Mouse (Mus musculus) hindbrain, postnatal 0 days (tissue): Measurements from ENCODE around the gene Ccdc30. TPM values are rescaled to one million over a fixed set of nuclear protein-coding genes. Genes with fewer than 3 reads are reported as not detected.

Experiments
- ATAC-seq: fragments of 200-750 bp; cut with Nextera tagmentation; 2 replicates; pipeline ENCODE4 v1.8.0; 2017; ENCODE audit warnings: mild to moderate bottlenecking, moderate TSS enrichment, moderate library complexity
- DNase-seq: peaks from one replicate; pipeline ENCODE4 v3.0.0-alpha.2; 2015; ENCODE audit warnings: low spot score
- H3K27ac ChIP-seq: fragments of 300-500 bp; sonication (generic); 2 replicates; pipeline ENCODE4 v1.5.1; 2014; ENCODE audit warnings: mild to moderate bottlenecking
- H3K27me3 ChIP-seq: fragments of 300-500 bp; sonication (generic); 2 replicates; pipeline ENCODE4 v1.6.1; 2014; ENCODE audit warnings: low read length, mixed read lengths; ENCODE audit not compliant: insufficient read depth
- H3K36me3 ChIP-seq: fragments of 300-500 bp; sonication (generic); 2 replicates; pipeline ENCODE4 v1.6.1; 2014; ENCODE audit warnings: low read length, mixed read lengths; ENCODE audit not compliant: insufficient read depth
- H3K4me1 ChIP-seq: fragments of 300-500 bp; sonication (generic); 2 replicates; pipeline ENCODE4 v1.6.1; 2014; ENCODE audit warnings: antibody characterized with exemption, low read length, mixed read lengths; ENCODE audit not compliant: insufficient read depth
- H3K4me2 ChIP-seq: fragments of 300-500 bp; sonication (generic); 2 replicates; pipeline ENCODE4 v1.6.1; 2014; ENCODE audit warnings: low read depth, mild to moderate bottlenecking, low read length, moderate library complexity, mixed read lengths
- H3K4me3 ChIP-seq: fragments of 300-500 bp; sonication (generic); 2 replicates; pipeline ENCODE4 v1.5.1; 2014; ENCODE audit warnings: low read length
- H3K9ac ChIP-seq: fragments of 300-500 bp; sonication (generic); replicated peaks from 2 replicates; pipeline ENCODE4 v1.6.1; 2014; ENCODE audit warnings: mild to moderate bottlenecking, low read length, moderate library complexity, mixed read lengths
- H3K9me3 ChIP-seq: fragments of 300-500 bp; sonication (generic); 2 replicates; pipeline ENCODE4 v1.6.1; 2016; ENCODE audit warnings: low read length, mixed read lengths
- CTCF ChIP-seq: IDR thresholded peaks from 2 replicates; pipeline ENCODE4 v1.5.1; 2016; ENCODE audit warnings: antibody characterized with exemption, control low read depth, low read depth
- WGBS: fragments of 180-500 bp; shearing (Covaris S2); extraction: QIAGEN DNeasy Blood & Tissue Kit; methylation state at CpG from one replicate; pipeline ENCODE4 v1.1.7; 2014; 5-methylcytosine and 5-hydroxymethylcytosine counted together
- polyA plus RNA-seq: library from polyadenylated mRNA; unstranded; fragments of >200 nt; fragmentation: Nextera tagmentation; extraction: Ambion mirVana; gene quantifications from 2 replicates; pipeline ENCODE4 v1.2.1, GENCODE M21; 2015
- total RNA-seq: library from RNA; depleted of rRNA; stranded (reverse); fragments of >200 nt; gene quantifications from 2 replicates; pipeline ENCODE4 v1.2.3, GENCODE M21; 2014

Ccdc30 gene
- total and polyA plus RNA-seq, 2 experiments from 2014 or later: 13.4 to 23.1 TPM

GRCm38 (mm10) chr4:119437936-119438335 is 22.6 kb upstream of the Ccdc30 start:
- WGBS: 90% methylated on average over 2 of the region's 2 CpGs
- no peaks in the 10 kb centered on the region for H3K27me3 ChIP-seq
- H3K36me3 ChIP-seq: no peaks in the 10 kb centered on the region
- H3K27ac ChIP-seq: no peak overlapping the region
- ATAC-seq: no peak
- H3K4me1 ChIP-seq: no peaks in the 10 kb centered on the region
- no peak overlapping the region for H3K4me3 ChIP-seq
- H3K9me3 ChIP-seq: 0 out of 2 replicates have a peak, but pooled peaks cover 6% of the 10 kb centered on the region
- no peak for TF ChIP-seq CTCF
- no peak for DNase-seq
- no peak overlapping the region for H3K9ac ChIP-seq
- H3K4me2 ChIP-seq: no peak overlapping the region

GRCm38 (mm10) chr4:119430678-119431077 is 15.4 kb upstream of the Ccdc30 start:
- no peaks in the 10 kb centered on the region for H3K27me3 ChIP-seq
- H3K9ac ChIP-seq: no peak overlapping the region
- no peak overlapping the region for H3K4me2 ChIP-seq
- H3K9me3 ChIP-seq: 0 out of 2 replicates have a peak, but pooled peaks cover 2% of the 10 kb centered on the region
- peak; percentile 50 for DNase-seq
- H3K4me3 ChIP-seq: no peak overlapping the region
- H3K4me1 ChIP-seq: no peaks in the 10 kb centered on the region
- no peak overlapping the region for H3K27ac ChIP-seq
- no peaks in the 10 kb centered on the region for H3K36me3 ChIP-seq
- WGBS: 27% methylated on average over 5 of the region's 5 CpGs
- no peak for ATAC-seq
- peak; percentile 65 for TF ChIP-seq CTCF

GRCm38 (mm10) chr4:119427680-119428079 is 12.4 kb upstream of the Ccdc30 start:
- WGBS: 41% methylated on average over 2 of the region's 2 CpGs
- Histone ChIP-seq H3K27me3 (no peaks in the 10 kb centered on the region), H3K9me3 (no peaks in the 10 kb centered on the region), H3K4me3 (no peak overlapping the region), H3K27ac (no peak overlapping the region), H3K9ac (no peak overlapping the region), H3K36me3 (no peaks in the 10 kb centered on the region), H3K4me1 (0 out of 2 replicates have a peak, but pooled peaks cover 7% of the 10 kb centered on the region), H3K4me2 (no peak overlapping the region)
- TF ChIP-seq CTCF: no peak
- ATAC-seq (no peak), DNase-seq (no peak)

GRCm38 (mm10) chr4:119425601-119426000 is 10.3 kb upstream of the Ccdc30 start:
- ATAC-seq (no peak), DNase-seq (no peak)
- Histone ChIP-seq H3K9ac (no peak overlapping the region), H3K4me2 (no peak overlapping the region), H3K27me3 (no peaks in the 10 kb centered on the region), H3K9me3 (no peaks in the 10 kb centered on the region), H3K4me1 (peaks cover 11% of the 10 kb centered on the region; the same call in 1 of the 2 replicates), H3K4me3 (no peak overlapping the region), H3K27ac (no peak overlapping the region), H3K36me3 (no peaks in the 10 kb centered on the region)
- TF ChIP-seq CTCF: no peak
- WGBS: 63% methylated on average over 2 of the region's 2 CpGs

- Histone ChIP-seq H3K4me2 (no peak overlapping the region), H3K9ac (no peak overlapping the region), H3K4me3 (no peak overlapping the region), H3K9me3 (no peaks in the 10 kb centered on the region), H3K27me3 (no peaks in the 10 kb centered on the region), H3K27ac (no peak overlapping the region), H3K36me3 (no peaks in the 10 kb centered on the region), H3K4me1 (peaks cover 11% of the 10 kb centered on the region; the same call in 1 of the 2 replicates)
- 87% methylated on average over 2 of the region's 2 CpGs for WGBS
- no peak for DNase-seq
- no peak for TF ChIP-seq CTCF
- ATAC-seq: no peak
These were observed 9.8 kb upstream of the Ccdc30 start for GRCm38 (mm10) chr4:119425077-119425476.

GRCm38 (mm10) chr4:119422294-119422964 is 7.1 kb upstream of the Ccdc30 start, which contains the start of the genes Ppcs and Zmynd12:
Gene Ppcs (minus strand): TSS chr4:119422420.
Gene Zmynd12 (plus strand): TSS chr4:119422814.
- TF ChIP-seq CTCF: peak; percentile 47
- H3K4me2 ChIP-seq: peak within 1 kb of the TSS; percentile 73
- ATAC-seq: peak; percentile 92

GRCm38 (mm10) chr4:119421921-119422293 is 6.6 kb upstream of the Ccdc30 start:
- Histone ChIP-seq H3K4me1 (peaks cover 11% of the 10 kb centered on the region; the same call in 1 of the 2 replicates), H3K36me3 (no peaks in the 10 kb centered on the region), H3K4me3 (peak overlapping the region; percentile 65), H3K9ac (peak overlapping the region; percentile 66), H3K27me3 (no peaks in the 10 kb centered on the region), H3K27ac (peak overlapping the region; percentile 93), H3K4me2 (peak overlapping the region; percentile 73), H3K9me3 (no peaks in the 10 kb centered on the region)
- WGBS: under 1% methylated on average over 31 of the region's 31 CpGs
- TF ChIP-seq CTCF: no peak
- ATAC-seq: peak; percentile 50
- DNase-seq: no peak

More at GRCm38 (mm10) chr4:119422294-119422964, 7.1 kb upstream of the Ccdc30 start, which contains the start of the genes Ppcs and Zmynd12:
- no peaks in the 10 kb centered on the region for H3K36me3 ChIP-seq
- peak within 1 kb of the TSS; percentile 65 for H3K4me3 ChIP-seq
- H3K4me1 ChIP-seq: peaks cover 11% of the 10 kb centered on the region; the same call in 1 of the 2 replicates
- no peaks in the 10 kb centered on the region for H3K27me3 ChIP-seq
- H3K9me3 ChIP-seq: no peaks in the 10 kb centered on the region
- peak within 1 kb of the TSS; percentile 66 for H3K9ac ChIP-seq
- DNase-seq: peak; percentile 93
- WGBS: under 1% methylated on average over 52 of the region's 52 CpGs
- peak within 1 kb of the TSS; percentile 93 for H3K27ac ChIP-seq
